Mouse (Mus musculus): ENCODE results near the gene Fam131c.
A peak's percentile ranks its signal among the peaks of the same experiment; 100 is the strongest.

Fam131c gene

DNA sequence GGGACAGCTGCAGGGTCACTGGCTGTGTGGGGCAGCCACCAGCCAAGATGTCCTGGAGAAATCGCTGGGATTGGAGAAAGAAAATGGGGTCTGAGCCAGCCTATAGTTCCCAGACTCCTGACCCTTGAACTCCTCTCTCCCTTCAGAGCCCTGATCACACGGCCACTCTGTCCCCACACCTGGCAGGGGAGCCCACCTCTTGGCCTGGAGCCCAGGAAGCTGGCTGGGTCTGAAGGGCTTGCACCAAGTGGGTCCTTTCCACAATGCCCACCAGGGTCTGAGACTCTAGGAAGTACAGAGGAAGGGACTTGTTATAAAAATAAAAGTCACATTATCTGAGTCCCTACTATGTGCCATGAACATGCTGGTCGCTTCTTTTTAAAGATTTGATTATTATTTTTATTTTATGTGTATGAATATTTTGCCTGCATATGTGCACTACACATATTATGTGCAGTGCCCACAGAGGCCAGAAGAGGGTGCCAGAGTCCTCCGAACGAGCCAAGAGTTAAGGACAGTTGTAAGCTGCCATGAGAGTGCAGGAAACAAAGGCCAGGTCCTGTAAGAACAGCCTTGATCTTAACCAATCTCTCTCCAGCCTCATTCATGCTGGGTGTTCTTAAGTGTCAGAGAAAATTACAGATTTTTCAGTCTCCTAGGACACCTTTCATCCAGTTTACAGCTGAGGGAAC, 19.2 kb downstream of the Fam131c start:
- H3K9me3 ChIP-seq (ENCODE audit: low read length) = no peaks in the 10 kb centered on the region
- H3K4me1 ChIP-seq (replicated peaks; ENCODE audit: low read depth, low read length) = peaks cover 56% of the 10 kb centered on the region
- TF ChIP-seq POU5F1 (IDR thresholded peaks at IDR 0.05; ENCODE audit: borderline replicate concordance, low read length) (no peak), NANOG (IDR thresholded peaks at IDR 0.05; ENCODE audit: borderline replicate concordance, low read length) (no peak), CTCF (conservative IDR thresholded peaks at IDR 0.05; ENCODE audit: low read length) (peak; percentile 89)
- no peak overlapping the region for H3K4me3 ChIP-seq (replicated peaks; ENCODE audit: low read length)
- H3K36me3 ChIP-seq (ENCODE audit: insufficient read depth, low read length) = no peaks in the 10 kb centered on the region
- peaks cover 23% of the 10 kb centered on the region for H3K27me3 ChIP-seq (ENCODE audit: insufficient read depth, low read length)

DNA sequence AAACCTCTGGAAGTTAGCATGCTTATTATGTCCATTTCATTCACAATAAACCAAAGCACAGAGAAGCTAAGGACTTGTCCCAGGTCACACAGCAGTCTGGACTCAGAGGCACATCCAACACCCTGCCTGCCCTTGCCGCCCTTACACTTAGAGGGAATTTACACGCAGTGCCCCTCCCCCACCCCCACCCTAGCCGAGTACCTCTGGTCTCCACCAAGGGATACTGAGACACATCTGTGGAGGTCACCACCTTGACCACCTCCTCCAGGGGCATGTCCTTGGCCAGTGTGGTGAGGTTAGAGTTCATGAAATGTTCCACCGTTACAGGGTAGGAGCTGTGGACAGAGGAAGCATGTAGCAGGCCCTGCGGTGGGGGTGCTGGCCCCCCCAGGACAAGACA, 19.9 kb downstream of the Fam131c start:
- peaks cover 22% of the 10 kb centered on the region for H3K27me3 ChIP-seq (ENCODE audit: insufficient read depth, low read length)
- H3K4me3 ChIP-seq (replicated peaks; ENCODE audit: low read length) = no peak overlapping the region
- H3K9me3 ChIP-seq (ENCODE audit: low read length) = no peaks in the 10 kb centered on the region
- H3K4me1 ChIP-seq (replicated peaks; ENCODE audit: low read depth, low read length) = peaks cover 49% of the 10 kb centered on the region
- H3K36me3 ChIP-seq (ENCODE audit: insufficient read depth, low read length) = no peaks in the 10 kb centered on the region
- no peak for TF ChIP-seq NANOG (IDR thresholded peaks at IDR 0.05; ENCODE audit: borderline replicate concordance, low read length)
- no peak for TF ChIP-seq CTCF (conservative IDR thresholded peaks at IDR 0.05; ENCODE audit: low read length)
- TF ChIP-seq POU5F1 (IDR thresholded peaks at IDR 0.05; ENCODE audit: borderline replicate concordance, low read length) = no peak

DNA sequence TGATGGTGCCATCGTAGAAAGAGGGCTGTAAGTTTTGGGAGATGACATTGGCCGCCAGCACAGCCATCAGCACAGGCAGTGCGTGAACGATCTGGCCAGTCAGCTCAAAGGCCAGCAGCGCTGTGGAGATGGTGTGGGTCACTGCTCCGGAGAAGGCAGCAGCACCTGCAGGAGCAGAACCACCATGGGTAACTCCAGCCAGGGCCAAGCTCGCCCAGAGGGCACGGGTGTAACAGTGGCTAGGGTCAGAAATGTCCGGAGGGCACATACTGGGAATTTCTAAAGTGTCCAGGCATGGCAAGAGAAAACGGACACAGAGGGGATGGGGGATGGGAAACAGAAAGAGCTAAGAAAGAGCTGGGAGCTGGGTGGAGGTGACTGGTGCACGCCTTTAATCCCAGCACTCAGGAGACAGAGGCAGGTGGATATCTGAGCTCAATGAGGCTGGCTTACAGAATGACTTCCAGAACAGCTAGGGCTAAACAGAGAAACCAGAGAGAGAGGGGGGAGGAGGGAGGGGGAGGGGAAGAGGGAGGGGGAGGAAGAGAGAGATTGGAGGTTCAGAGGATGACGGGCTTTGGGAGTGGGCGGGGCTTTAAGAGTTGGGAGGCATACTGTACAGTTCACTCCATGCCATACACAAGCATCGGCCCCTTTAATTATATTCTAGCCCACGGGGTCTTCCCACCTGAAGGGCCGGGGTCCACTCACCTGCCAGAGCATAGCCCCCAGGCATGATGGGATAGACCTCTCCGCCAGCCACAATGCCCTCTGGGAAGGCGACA, 21.5 kb downstream of the Fam131c start:
- no peak for TF ChIP-seq POU5F1 (IDR thresholded peaks at IDR 0.05; ENCODE audit: borderline replicate concordance, low read length)
- TF ChIP-seq CTCF (conservative IDR thresholded peaks at IDR 0.05; ENCODE audit: low read length) = no peak
- no peak for TF ChIP-seq NANOG (IDR thresholded peaks at IDR 0.05; ENCODE audit: borderline replicate concordance, low read length)
- Histone ChIP-seq H3K9me3 (ENCODE audit: low read length) (no peaks in the 10 kb centered on the region), H3K4me3 (replicated peaks; ENCODE audit: low read length) (peak overlapping the region; percentile 58), H3K27me3 (ENCODE audit: insufficient read depth, low read length) (peaks cover 12% of the 10 kb centered on the region), H3K4me1 (replicated peaks; ENCODE audit: low read depth, low read length) (peaks cover 40% of the 10 kb centered on the region), H3K36me3 (ENCODE audit: insufficient read depth, low read length) (no peaks in the 10 kb centered on the region)

DNA sequence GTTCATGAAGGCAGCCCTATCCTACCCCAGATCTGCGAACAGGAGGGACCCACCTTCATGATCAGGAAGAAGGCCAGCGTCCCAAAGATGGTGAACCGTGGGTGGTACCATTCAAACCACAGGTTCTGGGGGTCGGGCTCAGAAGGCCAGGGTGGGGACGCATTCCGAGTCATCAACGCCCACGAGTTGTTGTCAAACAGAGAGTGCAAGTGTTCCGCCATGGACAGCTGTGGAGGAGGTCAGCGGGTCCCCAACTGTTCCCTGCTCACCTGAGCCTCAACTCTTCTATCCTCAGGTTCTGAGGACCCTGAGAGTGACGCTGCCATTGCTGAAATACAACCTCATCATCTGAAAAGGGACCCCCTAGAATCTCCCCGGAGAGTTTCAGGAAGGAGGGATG, 23.3 kb downstream of the Fam131c start:
- Histone ChIP-seq H3K27me3 (ENCODE audit: insufficient read depth, low read length) (peaks cover 15% of the 10 kb centered on the region), H3K4me3 (replicated peaks; ENCODE audit: low read length) (no peak overlapping the region), H3K4me1 (replicated peaks; ENCODE audit: low read depth, low read length) (peaks cover 38% of the 10 kb centered on the region), H3K36me3 (ENCODE audit: insufficient read depth, low read length) (no peaks in the 10 kb centered on the region), H3K9me3 (ENCODE audit: low read length) (no peaks in the 10 kb centered on the region)
- no peak for TF ChIP-seq CTCF (conservative IDR thresholded peaks at IDR 0.05; ENCODE audit: low read length)
- TF ChIP-seq NANOG (IDR thresholded peaks at IDR 0.05; ENCODE audit: borderline replicate concordance, low read length) = no peak
- TF ChIP-seq POU5F1 (IDR thresholded peaks at IDR 0.05; ENCODE audit: borderline replicate concordance, low read length) = no peak

GRCm38 (mm10) chr4:141394751-141395150, 26.7 kb downstream of the Fam131c start:
- Histone ChIP-seq H3K36me3 (ENCODE audit: insufficient read depth, low read length) (no peaks in the 10 kb centered on the region), H3K27me3 (ENCODE audit: insufficient read depth, low read length) (peaks cover 35% of the 10 kb centered on the region), H3K4me3 (replicated peaks; ENCODE audit: low read length) (peak overlapping the region; percentile 37), H3K9me3 (ENCODE audit: low read length) (no peaks in the 10 kb centered on the region), H3K4me1 (replicated peaks; ENCODE audit: low read depth, low read length) (peaks cover 38% of the 10 kb centered on the region)
- no peak for TF ChIP-seq POU5F1 (IDR thresholded peaks at IDR 0.05; ENCODE audit: borderline replicate concordance, low read length)

GRCm38 (mm10) chr4:141397861-141398260, 29.8 kb downstream of the Fam131c start:
- H3K27me3 ChIP-seq (ENCODE audit: insufficient read depth, low read length) = peaks cover 26% of the 10 kb centered on the region
- H3K4me1 ChIP-seq (replicated peaks; ENCODE audit: low read depth, low read length) = peaks cover 24% of the 10 kb centered on the region
- H3K36me3 ChIP-seq (ENCODE audit: insufficient read depth, low read length) = no peaks in the 10 kb centered on the region
- H3K9me3 ChIP-seq (ENCODE audit: low read length) = no peaks in the 10 kb centered on the region
- TF ChIP-seq POU5F1 (IDR thresholded peaks at IDR 0.05; ENCODE audit: borderline replicate concordance, low read length) (no peak), CTCF (conservative IDR thresholded peaks at IDR 0.05; ENCODE audit: low read length) (no peak), NANOG (IDR thresholded peaks at IDR 0.05; ENCODE audit: borderline replicate concordance, low read length) (no peak)
- H3K4me3 ChIP-seq (replicated peaks; ENCODE audit: low read length) = no peak overlapping the region

GRCm38 (mm10) chr4:141398545-141398944, 30.5 kb downstream of the Fam131c start, which contains the start of gene Clcnka:
TSS of gene Clcnka (minus strand) at chr4:141398724.
- H3K36me3 ChIP-seq (ENCODE audit: insufficient read depth, low read length) = no peaks in the 10 kb centered on the region
- TF ChIP-seq CTCF (conservative IDR thresholded peaks at IDR 0.05; ENCODE audit: low read length) (no peak), NANOG (IDR thresholded peaks at IDR 0.05; ENCODE audit: borderline replicate concordance, low read length) (no peak), POU5F1 (IDR thresholded peaks at IDR 0.05; ENCODE audit: borderline replicate concordance, low read length) (no peak)
- H3K9me3 ChIP-seq (ENCODE audit: low read length) = no peaks in the 10 kb centered on the region
- peaks cover 26% of the 10 kb centered on the region for H3K27me3 ChIP-seq (ENCODE audit: insufficient read depth, low read length)
- peaks cover 24% of the 10 kb centered on the region for H3K4me1 ChIP-seq (replicated peaks; ENCODE audit: low read depth, low read length)
- no peak within 1 kb of the TSS for H3K4me3 ChIP-seq (replicated peaks; ENCODE audit: low read length)

GRCm38 (mm10) chr4:141400171-141400570, 32.2 kb downstream of the Fam131c start:
- Histone ChIP-seq H3K4me1 (replicated peaks; ENCODE audit: low read depth, low read length) (peaks cover 22% of the 10 kb centered on the region), H3K27me3 (ENCODE audit: insufficient read depth, low read length) (peaks cover 29% of the 10 kb centered on the region), H3K4me3 (replicated peaks; ENCODE audit: low read length) (no peak overlapping the region), H3K36me3 (ENCODE audit: insufficient read depth, low read length) (no peaks in the 10 kb centered on the region), H3K9me3 (ENCODE audit: low read length) (no peaks in the 10 kb centered on the region)
- TF ChIP-seq POU5F1 (IDR thresholded peaks at IDR 0.05; ENCODE audit: borderline replicate concordance, low read length) (no peak), CTCF (conservative IDR thresholded peaks at IDR 0.05; ENCODE audit: low read length) (no peak), NANOG (IDR thresholded peaks at IDR 0.05; ENCODE audit: borderline replicate concordance, low read length) (no peak)
